Mouse (Mus musculus): ENCODE measurements around the gene Fam196b. TPM values are rescaled to one million over a fixed set of nuclear protein-coding genes. Genes with fewer than 3 reads are reported as not detected.

Fam196b gene
- polyA plus RNA-seq, 1 experiment from 2014 or later, result 1.4 TPM

DNA sequence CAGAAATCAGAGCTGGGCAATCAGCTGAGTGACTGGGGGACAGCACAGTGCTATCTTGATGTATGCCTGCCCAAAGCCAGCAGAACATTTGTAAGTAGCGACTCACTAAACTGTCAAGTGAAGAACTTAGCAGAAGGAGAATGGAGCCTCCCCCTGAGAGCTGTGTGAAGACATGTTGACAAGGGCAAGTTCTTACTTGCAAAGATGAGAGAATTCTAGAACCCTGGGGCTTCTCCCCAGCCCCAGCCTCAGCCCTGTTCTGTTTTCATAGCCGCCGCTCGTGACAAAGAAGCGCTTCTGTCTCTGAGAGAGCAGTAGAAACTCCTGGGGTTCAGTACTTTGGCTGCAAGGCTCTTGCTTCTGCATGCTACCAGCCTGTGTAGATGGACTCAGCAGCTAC, 25.1 kb downstream of the Fam196b start:
- H3K27ac ChIP-seq, result no peak overlapping the region
- H3K9ac ChIP-seq, result no peak overlapping the region
- no peak overlapping the region for H3K4me2 ChIP-seq
- H3K4me3 ChIP-seq, result no peak overlapping the region
- no peaks in the 10 kb centered on the region for H3K27me3 ChIP-seq
- no peaks in the 10 kb centered on the region for H3K36me3 ChIP-seq (ENCODE audit: poor library complexity, severe bottlenecking)
- H3K9me3 ChIP-seq (replicated peaks), result no peaks in the 10 kb centered on the region
- no peak for ATAC-seq
- WGBS, result 82% methylated on average over 5 of the region's 5 CpGs
- peaks cover 11% of the 10 kb centered on the region for H3K4me1 ChIP-seq

DNA sequence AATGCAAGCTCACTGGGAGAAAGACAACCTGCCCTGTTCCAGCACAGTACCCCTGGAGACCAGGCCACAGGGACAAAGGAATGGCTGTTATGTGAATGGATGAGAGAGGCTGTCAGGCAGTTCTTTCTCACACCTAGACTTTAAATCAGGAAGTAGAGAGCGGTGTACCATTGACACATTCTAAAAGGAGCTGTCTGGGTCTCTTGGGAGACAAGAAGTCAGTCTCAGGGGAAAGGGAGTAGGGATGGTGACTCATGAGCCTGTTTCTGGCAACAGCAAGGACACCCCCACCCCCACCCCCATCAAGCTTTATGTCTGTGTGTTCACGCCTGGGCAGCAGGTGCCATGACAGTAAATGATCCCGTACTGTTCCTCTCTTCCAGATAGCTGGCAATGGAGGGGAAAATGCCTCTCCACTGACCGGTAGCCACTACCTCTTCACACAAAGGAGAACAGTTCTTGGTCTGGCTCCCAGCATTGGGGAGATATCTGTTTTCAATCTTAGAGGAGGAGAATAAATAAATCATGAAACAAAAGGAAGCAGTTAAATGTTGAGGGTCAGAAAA, 29.2 kb downstream of the Fam196b start:
- no peak overlapping the region for H3K9ac ChIP-seq
- H3K4me3 ChIP-seq, result no peak overlapping the region
- H3K27ac ChIP-seq, result 0 out of 2 replicates have a peak overlapping the region, but pooled peaks have one; percentile 12
- peaks cover 18% of the 10 kb centered on the region for H3K4me1 ChIP-seq
- WGBS, result 65% methylated on average over 4 of the region's 4 CpGs
- no peak for ATAC-seq
- 0 out of 2 replicates have a peak, but pooled peaks cover 4% of the 10 kb centered on the region for H3K27me3 ChIP-seq
- H3K36me3 ChIP-seq (ENCODE audit: poor library complexity, severe bottlenecking), result no peaks in the 10 kb centered on the region
- no peaks in the 10 kb centered on the region for H3K9me3 ChIP-seq (replicated peaks)
- no peak overlapping the region for H3K4me2 ChIP-seq

GRCm38 (mm10) chr11:34344310-34344709, 29.7 kb downstream of the Fam196b start:
- peak; percentile 48 for ATAC-seq
- Histone ChIP-seq H3K4me1 (peaks cover 22% of the 10 kb centered on the region), H3K27me3 (0 out of 2 replicates have a peak, but pooled peaks cover 4% of the 10 kb centered on the region), H3K9me3 (replicated peaks) (no peaks in the 10 kb centered on the region), H3K4me3 (no peak overlapping the region), H3K4me2 (no peak overlapping the region), H3K9ac (no peak overlapping the region), H3K27ac (0 out of 2 replicates have a peak overlapping the region, but pooled peaks have one; percentile 12), H3K36me3 (ENCODE audit: poor library complexity, severe bottlenecking) (no peaks in the 10 kb centered on the region)
- WGBS, result 65% methylated on average over 5 of the region's 5 CpGs

DNA sequence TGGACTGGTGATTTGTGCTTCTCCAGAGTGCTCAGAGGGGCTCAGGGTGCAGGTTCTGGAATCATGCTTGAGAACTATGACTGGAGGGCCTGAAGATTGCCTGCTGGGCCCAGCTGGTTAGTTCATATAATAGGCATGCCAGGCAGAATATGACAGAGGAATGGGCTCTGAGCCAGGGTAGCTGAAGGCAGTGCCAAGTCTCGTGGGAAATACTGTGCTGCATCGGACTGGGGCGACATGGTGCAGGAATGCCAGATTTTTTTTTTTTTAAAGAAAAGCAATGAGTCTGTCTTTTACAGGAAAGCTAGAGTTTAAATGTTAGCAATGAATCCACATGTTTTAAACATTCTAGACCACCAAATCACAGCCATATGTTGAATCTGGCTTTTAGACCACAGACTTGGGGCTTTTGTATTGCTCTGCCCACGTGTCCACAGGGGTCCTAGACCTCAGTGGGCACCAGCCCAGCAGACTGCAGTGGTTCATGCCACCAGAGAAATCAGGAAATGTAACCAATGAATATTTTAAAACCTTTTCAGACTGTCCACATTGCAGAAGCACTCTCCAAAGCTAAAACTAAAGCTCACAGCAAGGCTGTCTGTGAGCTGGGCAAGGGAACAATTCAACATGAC, 33.8 kb downstream of the Fam196b start:
- Histone ChIP-seq H3K36me3 (ENCODE audit: poor library complexity, severe bottlenecking) (no peaks in the 10 kb centered on the region), H3K4me1 (peaks cover 18% of the 10 kb centered on the region), H3K9ac (no peak overlapping the region), H3K4me3 (no peak overlapping the region), H3K27ac (no peak overlapping the region; the same call in 1 of the 2 replicates), H3K9me3 (replicated peaks) (no peaks in the 10 kb centered on the region), H3K4me2 (no peak overlapping the region), H3K27me3 (peaks cover 9% of the 10 kb centered on the region; the same call in 1 of the 2 replicates)
- 29% methylated on average over 4 of the region's 4 CpGs for WGBS
- peak; percentile 92 for ATAC-seq

- peaks cover 11% of the 10 kb centered on the region for H3K4me1 ChIP-seq
- H3K27me3 ChIP-seq, result peaks cover 9% of the 10 kb centered on the region; the same call in 1 of the 2 replicates
- no peaks in the 10 kb centered on the region for H3K9me3 ChIP-seq (replicated peaks)
- no peaks in the 10 kb centered on the region for H3K36me3 ChIP-seq (ENCODE audit: poor library complexity, severe bottlenecking)
- no peak overlapping the region for H3K4me3 ChIP-seq
- H3K4me2 ChIP-seq, result no peak overlapping the region
- H3K27ac ChIP-seq, result no peak overlapping the region
- WGBS, result 84% methylated on average over 10 of the region's 10 CpGs
- no peak for ATAC-seq
- H3K9ac ChIP-seq, result no peak overlapping the region
Measured at GRCm38 (mm10) chr11:34349453-34350056, 34.9 kb downstream of the Fam196b start.

DNA sequence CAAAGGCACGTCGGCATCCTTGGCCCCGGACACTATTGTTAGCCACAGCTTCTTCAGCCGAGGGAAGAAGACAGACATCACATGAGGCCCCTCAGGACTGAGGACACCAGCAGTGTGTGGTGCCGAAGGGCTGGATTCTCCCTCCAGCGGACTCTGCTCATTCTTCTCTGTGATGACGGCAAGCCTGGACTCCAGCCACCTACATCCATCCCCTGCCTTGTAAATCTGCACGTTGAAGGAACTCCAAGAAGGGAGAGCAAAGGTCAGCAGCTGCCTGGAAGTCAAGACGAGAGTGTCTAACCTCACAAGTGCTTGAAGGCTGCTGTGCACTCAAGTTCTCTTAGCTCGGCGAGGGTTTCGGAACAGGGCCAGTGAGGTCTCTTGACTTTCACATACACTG, 40.8 kb downstream of the Fam196b start:
- H3K4me2 ChIP-seq, result no peak overlapping the region
- no peak for ATAC-seq
- no peak overlapping the region for H3K27ac ChIP-seq
- 83% methylated on average over 12 of the region's 12 CpGs for WGBS
- H3K9me3 ChIP-seq (replicated peaks), result no peaks in the 10 kb centered on the region
- peaks cover 10% of the 10 kb centered on the region; the same call in 1 of the 2 replicates for H3K4me1 ChIP-seq
- H3K9ac ChIP-seq, result no peak overlapping the region
- no peak overlapping the region for H3K4me3 ChIP-seq
- H3K36me3 ChIP-seq (ENCODE audit: poor library complexity, severe bottlenecking), result no peaks in the 10 kb centered on the region
- peaks cover 5% of the 10 kb centered on the region; the same call in 1 of the 2 replicates for H3K27me3 ChIP-seq

- no peak for ATAC-seq
- H3K9me3 ChIP-seq (replicated peaks), result no peaks in the 10 kb centered on the region
- H3K27me3 ChIP-seq, result peaks cover 5% of the 10 kb centered on the region; the same call in 1 of the 2 replicates
- H3K9ac ChIP-seq, result no peak overlapping the region
- H3K27ac ChIP-seq, result no peak overlapping the region
- peaks cover 10% of the 10 kb centered on the region; the same call in 1 of the 2 replicates for H3K4me1 ChIP-seq
- H3K36me3 ChIP-seq (ENCODE audit: poor library complexity, severe bottlenecking), result no peaks in the 10 kb centered on the region
- H3K4me2 ChIP-seq, result no peak overlapping the region
- 41% methylated on average over 2 of the region's 2 CpGs for WGBS
- no peak overlapping the region for H3K4me3 ChIP-seq
Measured at GRCm38 (mm10) chr11:34356109-34356508, 41.5 kb downstream of the Fam196b start.

DNA sequence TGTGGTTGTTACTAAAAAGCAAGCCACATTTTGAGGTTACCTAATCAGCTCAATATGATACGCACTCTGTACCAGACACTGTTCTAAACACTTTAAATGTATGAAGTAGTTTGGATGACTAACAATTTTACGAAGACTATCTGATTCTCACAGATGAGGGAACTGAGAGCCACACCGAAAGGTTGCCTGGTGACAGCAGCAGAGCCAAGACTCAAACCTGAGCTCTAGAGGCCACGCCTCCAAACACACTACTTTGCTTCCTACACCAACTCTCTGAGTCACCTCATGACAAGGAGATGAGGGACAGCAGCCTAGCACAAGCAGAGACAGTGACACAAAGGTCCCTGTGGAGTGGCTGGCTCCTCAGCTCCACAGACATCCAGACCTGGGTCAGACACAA, 57.6 kb downstream of the Fam196b start:
- WGBS, result 89% methylated on average over 4 of the region's 4 CpGs
- Histone ChIP-seq H3K27me3 (no peaks in the 10 kb centered on the region), H3K9ac (no peak overlapping the region), H3K4me1 (no peaks in the 10 kb centered on the region), H3K27ac (no peak overlapping the region), H3K36me3 (ENCODE audit: poor library complexity, severe bottlenecking) (no peaks in the 10 kb centered on the region), H3K9me3 (replicated peaks) (no peaks in the 10 kb centered on the region), H3K4me2 (no peak overlapping the region), H3K4me3 (no peak overlapping the region)
- no peak for ATAC-seq

GRCm38 (mm10) chr11:34375557-34375956, 60.9 kb downstream of the Fam196b start:
- Histone ChIP-seq H3K27me3 (no peaks in the 10 kb centered on the region), H3K4me2 (no peak overlapping the region), H3K9ac (no peak overlapping the region), H3K4me1 (peaks cover 8% of the 10 kb centered on the region; the same call in 1 of the 2 replicates), H3K27ac (no peak overlapping the region), H3K36me3 (ENCODE audit: poor library complexity, severe bottlenecking) (no peaks in the 10 kb centered on the region), H3K4me3 (no peak overlapping the region), H3K9me3 (replicated peaks) (no peaks in the 10 kb centered on the region)
- no peak for ATAC-seq
- 90% methylated on average over 1 of the region's 1 CpGs for WGBS

DNA sequence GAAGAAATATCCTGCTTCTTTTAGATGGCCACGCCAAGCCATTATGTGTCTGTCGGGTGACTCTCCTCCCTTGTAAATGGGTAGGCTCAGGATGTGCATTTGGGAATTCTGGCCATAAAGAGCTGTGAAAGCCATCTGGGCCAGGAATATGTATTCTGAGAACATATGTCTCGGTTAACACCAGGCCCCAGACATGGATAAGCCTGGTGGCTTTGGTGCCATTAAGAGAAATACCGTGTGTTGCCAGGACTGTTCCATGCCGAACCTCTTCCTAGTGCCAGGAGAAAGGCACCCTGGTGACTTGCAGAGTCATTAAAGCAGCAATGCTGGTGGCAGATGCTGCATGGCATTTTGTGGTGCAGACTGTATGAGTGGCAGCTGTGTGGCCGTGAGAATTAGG, 63.0 kb downstream of the Fam196b start:
- Histone ChIP-seq H3K9ac (no peak overlapping the region), H3K4me2 (no peak overlapping the region), H3K4me1 (peaks cover 8% of the 10 kb centered on the region; the same call in 1 of the 2 replicates), H3K4me3 (no peak overlapping the region), H3K27ac (no peak overlapping the region), H3K27me3 (no peaks in the 10 kb centered on the region), H3K9me3 (replicated peaks) (no peaks in the 10 kb centered on the region), H3K36me3 (ENCODE audit: poor library complexity, severe bottlenecking) (no peaks in the 10 kb centered on the region)
- WGBS, result 72% methylated on average over 6 of the region's 6 CpGs
- peak; percentile 62 for ATAC-seq

- no peaks in the 10 kb centered on the region for H3K36me3 ChIP-seq (ENCODE audit: poor library complexity, severe bottlenecking)
- WGBS, result 96% methylated on average over 3 of the region's 3 CpGs
- peaks cover 12% of the 10 kb centered on the region for H3K4me1 ChIP-seq
- H3K4me3 ChIP-seq, result no peak overlapping the region
- H3K27ac ChIP-seq, result no peak overlapping the region
- no peak overlapping the region for H3K4me2 ChIP-seq
- no peaks in the 10 kb centered on the region for H3K9me3 ChIP-seq (replicated peaks)
- H3K9ac ChIP-seq, result no peak overlapping the region
- no peaks in the 10 kb centered on the region for H3K27me3 ChIP-seq
- ATAC-seq, result no peak
Measured at GRCm38 (mm10) chr11:34383501-34383900, 68.9 kb downstream of the Fam196b start.

- Histone ChIP-seq H3K4me3 (no peak overlapping the region), H3K4me2 (no peak overlapping the region), H3K27me3 (no peaks in the 10 kb centered on the region), H3K36me3 (ENCODE audit: poor library complexity, severe bottlenecking) (no peaks in the 10 kb centered on the region), H3K4me1 (peaks cover 12% of the 10 kb centered on the region), H3K9ac (no peak overlapping the region), H3K9me3 (replicated peaks) (no peaks in the 10 kb centered on the region), H3K27ac (no peak overlapping the region)
- ATAC-seq, result no peak
- 78% methylated on average over 4 of the region's 4 CpGs for WGBS
Measured at GRCm38 (mm10) chr11:34384178-34384577, 69.6 kb downstream of the Fam196b start.

Data from forebrain, embryonic 13.5 days (tissue).